Mouse (Mus musculus) liver, embryonic 14.5 days (tissue): ENCODE data around the gene Palld. TPM values are rescaled to one million over a fixed set of nuclear protein-coding genes. Genes with fewer than 3 reads are reported as not detected.

ENCODE experiments used
- ATAC-seq: fragments of 200-750 bp; cut with Nextera tagmentation; 2 replicates; pipeline ENCODE4 v1.8.0; 2017; ENCODE audit warnings: moderate number of reproducible peaks, mild to moderate bottlenecking, moderate library complexity; ENCODE audit not compliant: insufficient read depth
- DNase-seq, 3 experiments: peaks; one replicate each; pipeline ENCODE4 v3.0.0-alpha.2; 2012 to 2013; ENCODE audit warnings: low read depth in 3 of 3, low spot score in 3 of 3
- H3K27ac ChIP-seq: fragments of 300-500 bp; sonication (generic); 2 replicates; pipeline ENCODE4 v1.5.1; 2014; ENCODE audit warnings: moderate library complexity, mild to moderate bottlenecking, control low read depth, inconsistent platforms
- H3K27me3 ChIP-seq: fragments of 300-500 bp; sonication (generic); 2 replicates; pipeline ENCODE4 v1.6.1; 2014; ENCODE audit warnings: mild to moderate bottlenecking, low read length, moderate library complexity; ENCODE audit not compliant: control insufficient read depth, insufficient read depth
- H3K36me3 ChIP-seq: fragments of 300-500 bp; sonication (generic); replicated peaks from 2 replicates; pipeline ENCODE4 v1.6.1; 2014; ENCODE audit warnings: low read depth; ENCODE audit not compliant: control insufficient read depth, insufficient read depth
- H3K4me1 ChIP-seq, 2 experiments: fragments of 200-500 bp in 1 of 2; fragments of 300-500 bp in 1 of 2; sonication (generic) in 1 of 2; replicated peaks; 2 replicates each; pipeline ENCODE4 v1.6.1; 2012 to 2014; ENCODE audit warnings: antibody characterized with exemption in 1 of 2, inconsistent platforms in 1 of 2, low read length in 1 of 2; ENCODE audit not compliant: control insufficient read depth in 2 of 2, insufficient read depth in 2 of 2
- H3K4me2 ChIP-seq: fragments of 300-500 bp; sonication (generic); 2 replicates; pipeline ENCODE4 v1.6.1; 2014; ENCODE audit warnings: low read depth, mild to moderate bottlenecking, control low read depth, moderate library complexity
- H3K4me3 ChIP-seq, 2 experiments: fragments of 200-500 bp in 1 of 2; fragments of 300-500 bp in 1 of 2; sonication (generic) in 1 of 2; 2 replicates each; pipeline ENCODE4 v1.5.1; 2012 to 2014; ENCODE audit warnings: low read depth in 2 of 2, low read length in 2 of 2, mild to moderate bottlenecking in 2 of 2, control low read depth in 1 of 2, inconsistent platforms in 1 of 2, moderate library complexity in 1 of 2; ENCODE audit not compliant: insufficient read depth in 1 of 2
- H3K9ac ChIP-seq: fragments of 300-500 bp; sonication (generic); replicated peaks from 2 replicates; pipeline ENCODE4 v1.6.1; 2014; ENCODE audit warnings: mild to moderate bottlenecking, control low read depth, moderate library complexity
- H3K9me3 ChIP-seq: fragments of 300-500 bp; sonication (generic); 2 replicates; pipeline ENCODE4 v1.6.1; 2016; ENCODE audit warnings: low read length, mixed read lengths; ENCODE audit not compliant: control insufficient read depth
- CTCF ChIP-seq: IDR thresholded peaks from 2 replicates; pipeline ENCODE4 v1.5.1; 2016; ENCODE audit warnings: antibody characterized with exemption, low read depth, control low read depth
- EP300 ChIP-seq: IDR thresholded peaks from 2 replicates; pipeline ENCODE4 v1.6.1; 2016; ENCODE audit warnings: antibody characterized with exemption, low read depth
- WGBS: fragments of 180-500 bp; shearing (Covaris S2); extraction: QIAGEN DNeasy Blood & Tissue Kit; methylation state at CpG from one replicate; pipeline ENCODE4 v1.1.7; 2014; ENCODE audit not compliant: insufficient replicate concordance; 5-methylcytosine and 5-hydroxymethylcytosine counted together
- polyA plus RNA-seq, 2 experiments: library from polyadenylated mRNA; depleted of rRNA in 1 of 2; stranded (reverse) in 1 of 2; unstranded in 1 of 2; fragments of >200 nt; fragmentation: Nextera tagmentation in 1 of 2; extraction: Ambion mirVana in 1 of 2; gene quantifications; 2 replicates each; pipeline versions ENCODE4 v1.2.1 to v1.2.3; 2012 to 2014

Palld gene
- polyA plus RNA-seq, 2 experiments, result 1.8 to 2.9 TPM

- Histone ChIP-seq H3K9me3 (no peaks in the 10 kb centered on the region), H3K27ac (no peak overlapping the region), H3K4me1 (no peaks in the 10 kb centered on the region; a peak in 1 of 4 replicates), H3K4me2 (no peak overlapping the region), H3K27me3 (no peaks in the 10 kb centered on the region), H3K4me3 (no peak overlapping the region), H3K36me3 (no peaks in the 10 kb centered on the region), H3K9ac (no peak overlapping the region)
- DNase-seq, result no peak
- 67% methylated on average over 5 of the region's 5 CpGs for WGBS
- TF ChIP-seq EP300 (no peak), CTCF (no peak)
- ATAC-seq, result no peak
Measured at GRCm38 (mm10) chr8:61912817-61913216, 10.3 kb upstream of the Palld start.

GRCm38 (mm10) chr8:61909313-61909712 lies 6.8 kb upstream of the Palld start:
- Histone ChIP-seq H3K4me2 (no peak overlapping the region), H3K27ac (no peak overlapping the region), H3K36me3 (no peaks in the 10 kb centered on the region), H3K9ac (no peak overlapping the region), H3K27me3 (no peaks in the 10 kb centered on the region), H3K4me3 (no peak overlapping the region), H3K4me1 (no peaks in the 10 kb centered on the region; a peak in 1 of 4 replicates), H3K9me3 (no peaks in the 10 kb centered on the region)
- ATAC-seq (no peak), DNase-seq (no peak)
- 67% methylated on average over 3 of the region's 3 CpGs for WGBS
- TF ChIP-seq CTCF (no peak), EP300 (no peak)

GRCm38 (mm10) chr8:61908303-61909215 lies 6.1 kb upstream of the Palld start:
- WGBS, result 16% methylated on average over 13 of the region's 13 CpGs

GRCm38 (mm10) chr8:61901028-61901717 lies 1.3 kb downstream of the Palld start:
- 58% methylated on average over 6 of the region's 6 CpGs for WGBS
- Histone ChIP-seq H3K27me3 (no peaks in the 10 kb centered on the region), H3K4me2 (no peak overlapping the region), H3K27ac (no peak overlapping the region), H3K9ac (no peak overlapping the region), H3K9me3 (no peaks in the 10 kb centered on the region), H3K36me3 (no peaks in the 10 kb centered on the region), H3K4me3 (no peak overlapping the region), H3K4me1 (no peaks in the 10 kb centered on the region)
- ATAC-seq, result no peak
- no peak for DNase-seq
- TF ChIP-seq EP300 (no peak), CTCF (no peak)

More at GRCm38 (mm10) chr8:61908303-61909215, 6.1 kb upstream of the Palld start:
- Histone ChIP-seq H3K9me3 (no peaks in the 10 kb centered on the region), H3K4me3 (no peak overlapping the region), H3K27me3 (no peaks in the 10 kb centered on the region), H3K4me2 (no peak overlapping the region), H3K36me3 (no peaks in the 10 kb centered on the region), H3K9ac (no peak overlapping the region), H3K4me1 (no peaks in the 10 kb centered on the region; a peak in 1 of 4 replicates), H3K27ac (no peak overlapping the region)
- TF ChIP-seq CTCF (no peak), EP300 (no peak)
- no peak for ATAC-seq
- DNase-seq, result no peak

- Histone ChIP-seq H3K4me1 (no peaks in the 10 kb centered on the region), H3K4me3 (no peak overlapping the region), H3K9ac (no peak overlapping the region), H3K4me2 (no peak overlapping the region), H3K36me3 (no peaks in the 10 kb centered on the region), H3K9me3 (no peaks in the 10 kb centered on the region), H3K27ac (no peak overlapping the region), H3K27me3 (no peaks in the 10 kb centered on the region)
- WGBS, result 39% methylated on average over 1 of the region's 1 CpGs
- ATAC-seq, result no peak
- no peak for DNase-seq
- TF ChIP-seq CTCF, result no peak
- TF ChIP-seq EP300, result no peak
Measured at GRCm38 (mm10) chr8:61897402-61897801, 5.1 kb downstream of the Palld start.
